Comparison of ENCODE assay signal across 8 mouse cellular contexts in the genomic region with DNA sequence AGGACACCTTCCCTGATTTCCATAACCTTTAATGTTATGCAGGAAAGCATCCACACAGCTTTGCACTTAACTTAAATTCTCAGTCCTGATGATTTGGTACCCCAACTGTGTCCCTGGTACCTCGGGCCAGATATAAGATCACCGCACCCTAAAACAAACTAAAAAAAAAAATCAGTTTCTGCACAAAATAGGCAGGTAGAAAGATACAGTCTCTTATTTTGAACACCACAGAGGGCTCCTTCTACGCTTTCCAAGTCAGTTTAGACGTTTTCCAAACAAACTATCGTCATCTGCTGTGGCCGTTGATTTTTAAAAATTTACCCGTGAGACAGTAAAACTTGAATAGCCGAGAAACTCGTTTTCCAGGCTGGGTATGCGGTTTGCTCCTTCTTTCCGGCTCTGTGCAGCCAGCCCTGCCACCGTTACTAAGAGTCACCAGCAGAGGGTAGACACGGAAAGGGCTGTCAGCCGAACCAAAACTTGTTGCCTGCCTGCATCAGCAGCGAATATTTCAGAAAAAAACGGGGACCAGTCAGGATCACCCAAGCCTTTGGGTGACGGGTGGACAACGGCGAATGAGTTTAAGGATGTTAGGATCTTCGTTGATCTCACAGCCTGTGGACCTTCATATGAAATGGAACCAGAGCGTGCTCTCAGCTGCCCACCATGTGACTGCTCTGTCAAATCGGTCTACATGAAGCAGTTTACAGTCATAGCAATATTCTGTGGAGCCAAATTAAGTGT.
DNase-seq lines count a peak whose midpoint lies in the region; ATAC-seq and TF ChIP-seq lines count a peak whose summit lies in the region.

No protein-coding gene starts in this region.

- WGBS in hindbrain, embryonic 12.5 days = 26% methylated on average over 22 of the region's 22 CpGs
- 5% methylated on average over 22 of the region's 22 CpGs for WGBS in thymus, adult 2 months

- H3K4me3 ChIP-seq in hindbrain, embryonic 12.5 days = peak overlapping the region; percentile 27
- H3K4me3 ChIP-seq in thymus, adult 2 months (ENCODE audit: control insufficient read depth, insufficient read depth, low read length) = peak overlapping the region; percentile 56

- H3K36me3 ChIP-seq in hindbrain, embryonic 12.5 days = no peaks in the 10 kb centered on the region
- H3K36me3 ChIP-seq in thymus, adult 2 months (ENCODE audit: control insufficient read depth, insufficient read depth, low read length) = no peaks in the 10 kb centered on the region

- TF ChIP-seq CTCF in thymus, adult 2 months (IDR thresholded peaks at IDR 0.05; ENCODE audit: borderline replicate concordance, control insufficient read depth, extremely low read depth, insufficient read depth, low read length, poor library complexity) = peak; percentile 79; the same call in 1 of the 2 replicates

- ATAC-seq in hindbrain, embryonic 12.5 days (ENCODE audit: low FRiP score) = peak; percentile 85

- no peaks in the 10 kb centered on the region for H3K4me1 ChIP-seq in hindbrain, embryonic 12.5 days
- H3K4me1 ChIP-seq in thymus, adult 2 months (replicated peaks; ENCODE audit: control insufficient read depth, insufficient read depth, low read length) = peaks cover 2% of the 10 kb centered on the region; the same call in 1 of the 2 replicates

- DNase-seq in ES-CJ7 (ENCODE audit: low read depth, low spot score) = peak; percentile 46
- DNase-seq in cerebellum, adult 9-10 months = peak; percentile 23
- peak; percentile 23 to 67 for DNase-seq in frontal cortex, postnatal 10 days (ENCODE audit: low spot score in 2 of 2)
- DNase-seq in layer of hippocampus, postnatal 10 days (ENCODE audit: low spot score in 2 of 2) = peak; percentile 74 to 77
- peak; percentile 77 for DNase-seq in lung, postnatal 10 days
- peak; percentile 10 for DNase-seq in ovary, adult 18-20 months (ENCODE audit: low spot score)
- DNase-seq in thymus, adult 2 months = peak; percentile 68

- no peak overlapping the region for H3K27ac ChIP-seq in hindbrain, embryonic 12.5 days
- no peak overlapping the region for H3K27ac ChIP-seq in thymus, adult 2 months (ENCODE audit: control insufficient read depth, insufficient read depth, low read length)

- no peaks in the 10 kb centered on the region for H3K27me3 ChIP-seq in hindbrain, embryonic 12.5 days
- H3K27me3 ChIP-seq in thymus, adult 2 months (ENCODE audit: control insufficient read depth, insufficient read depth, low read length) = no peaks in the 10 kb centered on the region

- no peaks in the 10 kb centered on the region for H3K9me3 ChIP-seq in hindbrain, embryonic 12.5 days (replicated peaks)

- TF ChIP-seq POLR2A in thymus, adult 2 months (IDR thresholded peaks at IDR 0.05; ENCODE audit: control insufficient read depth, extremely low read depth, insufficient read depth, low read length, poor library complexity) = no peak

- H3K9ac ChIP-seq in hindbrain, embryonic 12.5 days = no peak overlapping the region

- peak overlapping the region; percentile 52 for H3K4me2 ChIP-seq in hindbrain, embryonic 12.5 days (replicated peaks)

Comparison
In these comparisons a context has a peak if more than half of its experiments do, and no peak if none do; other contexts are left out.
1. DNase-seq: peak in every context shown above with its lines; median percentile 77 in lung, postnatal 10 days; 76 in layer of hippocampus, postnatal 10 days; 68 in thymus, adult 2 months; 46 in ES-CJ7; 45 in frontal cortex, postnatal 10 days; 23 in cerebellum, adult 9-10 months; 10 in ovary, adult 18-20 months.